Comparison of ENCODE assay signal across 16 mouse cellular contexts in genomic region chr9:21041308-21041707, GRCm38 (mm10). TPM values are rescaled to one million over a fixed set of nuclear protein-coding genes. Genes with fewer than 3 reads are reported as not detected.
A peak's percentile ranks its signal among the peaks of the same experiment; 100 is the strongest.
DNase-seq lines count a peak whose midpoint lies in the region; ATAC-seq and TF ChIP-seq lines count a peak whose summit lies in the region.
"Had no signal": no experiment of that assay in that cellular context is flagged by ENCODE, and none has a peak within 500 bp of the region (broad histone marks: within the 10 kb centered on the region; RNA-seq: fewer than 3 reads in every experiment).

No protein-coding gene starts in this region.

- no peaks in the 10 kb centered on the region for H3K9me3 ChIP-seq in embryonic facial prominence, embryonic 11.5 days (replicated peaks; ENCODE audit: control insufficient read depth, low read length)
- peaks cover 3% of the 10 kb centered on the region; the same call in 1 of the 2 replicates for H3K9me3 ChIP-seq in embryonic facial prominence, embryonic 10.5 days
- H3K9me3 ChIP-seq in G1E (replicated peaks): no peaks in the 10 kb centered on the region
- no peaks in the 10 kb centered on the region for H3K9me3 ChIP-seq in intestine, embryonic 15.5 days

- no peak overlapping the region for H3K4me3 ChIP-seq in embryonic facial prominence, embryonic 11.5 days (ENCODE audit: low read depth, low read length)
- no peak overlapping the region for H3K4me3 ChIP-seq in embryonic facial prominence, embryonic 10.5 days
- H3K4me3 ChIP-seq in G1E (ENCODE audit: low read depth, low read length): no peak overlapping the region
- H3K4me3 ChIP-seq in layer of hippocampus, adult 2 months: no peak overlapping the region
- H3K4me3 ChIP-seq in olfactory bulb, adult 2 months (ENCODE audit: insufficient read depth, low read depth, low read length): no peak overlapping the region
- no peak overlapping the region for H3K4me3 ChIP-seq in intestine, embryonic 15.5 days (replicated peaks)
- H3K4me3 ChIP-seq: gastrocnemius, adult 2 months had no signal

- no peak overlapping the region for H3K27ac ChIP-seq in embryonic facial prominence, embryonic 11.5 days (replicated peaks; ENCODE audit: low read depth, low read length)
- H3K27ac ChIP-seq in embryonic facial prominence, embryonic 10.5 days (replicated peaks): no peak overlapping the region
- peak overlapping the region; percentile 89 for H3K27ac ChIP-seq in layer of hippocampus, adult 2 months
- peak overlapping the region; percentile 76 for H3K27ac ChIP-seq in olfactory bulb, adult 2 months (ENCODE audit: insufficient read depth, low read depth, low read length)
- H3K27ac ChIP-seq in intestine, embryonic 15.5 days: no peak overlapping the region
- H3K27ac ChIP-seq: gastrocnemius, adult 2 months had no signal

- H3K36me3 ChIP-seq in embryonic facial prominence, embryonic 11.5 days (replicated peaks; ENCODE audit: control insufficient read depth, insufficient read depth, low read depth, low read length): no peaks in the 10 kb centered on the region
- no peaks in the 10 kb centered on the region for H3K36me3 ChIP-seq in embryonic facial prominence, embryonic 10.5 days (replicated peaks)
- no peaks in the 10 kb centered on the region for H3K36me3 ChIP-seq in G1E (replicated peaks)
- no peaks in the 10 kb centered on the region for H3K36me3 ChIP-seq in intestine, embryonic 15.5 days

- no peak for TF ChIP-seq POLR2A in olfactory bulb, adult 2 months (IDR thresholded peaks at IDR 0.05; ENCODE audit: insufficient read depth, low read depth, low read length)

- no peak for ATAC-seq in embryonic facial prominence, embryonic 11.5 days (replicated peaks; ENCODE audit: insufficient number of reproducible peaks, low FRiP score, low TSS enrichment, low read depth)
- peak; percentile 60 for ATAC-seq in G1E (ENCODE audit: extremely low read depth, insufficient number of reproducible peaks, low FRiP score, poor library complexity, severe bottlenecking)
- ATAC-seq in intestine, embryonic 15.5 days: no peak
- ATAC-seq: intestine, embryonic 16.5 days had no signal

- no peak overlapping the region for H3K4me2 ChIP-seq in embryonic facial prominence, embryonic 11.5 days (ENCODE audit: low read depth, low read length)
- H3K4me2 ChIP-seq in intestine, embryonic 15.5 days (replicated peaks): no peak overlapping the region

- TF ChIP-seq CTCF in G1E (IDR thresholded peaks at IDR 0.05; ENCODE audit: low read depth, low read length): no peak
- TF ChIP-seq CTCF in layer of hippocampus, adult 2 months (conservative IDR thresholded peaks at IDR 0.05): no peak
- no peak for TF ChIP-seq CTCF in olfactory bulb, adult 2 months (IDR thresholded peaks at IDR 0.05; ENCODE audit: insufficient read depth, low read depth, low read length)

- no peak for DNase-seq in embryonic facial prominence, embryonic 11.5 days (ENCODE audit: low spot score)
- no peak for DNase-seq in embryonic facial prominence, embryonic 10.5 days (ENCODE audit: low spot score)
- DNase-seq in G1E (ENCODE audit: low spot score): no peak
- peak; percentile 73 to 91 for DNase-seq in layer of hippocampus, adult 2 months (ENCODE audit: low spot score in 2 of 2)
- DNase-seq in cerebellum, postnatal 25 days: no peak
- DNase-seq in spleen, postnatal 4 days (ENCODE audit: low spot score in 2 of 2): no peak
- DNase-seq: cerebellum, postnatal 14 days; gastrocnemius, adult 2 months; lung, adult 18-20 months had no signal

- WGBS in embryonic facial prominence, embryonic 11.5 days: 39% methylated on average over 4 of the region's 4 CpGs
- WGBS in embryonic facial prominence, embryonic 10.5 days: 41% methylated on average over 4 of the region's 4 CpGs
- 21% methylated on average over 4 of the region's 4 CpGs for WGBS in olfactory bulb, adult 2 months
- 34% methylated on average over 4 of the region's 4 CpGs for WGBS in intestine, embryonic 15.5 days

- peaks cover 3% of the 10 kb centered on the region for H3K4me1 ChIP-seq in embryonic facial prominence, embryonic 11.5 days (ENCODE audit: control insufficient read depth, insufficient read depth, low read length)
- peaks cover 30% of the 10 kb centered on the region for H3K4me1 ChIP-seq in embryonic facial prominence, embryonic 10.5 days
- H3K4me1 ChIP-seq in G1E (ENCODE audit: insufficient read depth, low read depth, low read length): peaks cover 35% of the 10 kb centered on the region
- peaks cover 42% of the 10 kb centered on the region for H3K4me1 ChIP-seq in olfactory bulb, adult 2 months (ENCODE audit: control insufficient read depth, insufficient read depth, low read length)
- peaks cover 19% of the 10 kb centered on the region for H3K4me1 ChIP-seq in intestine, embryonic 15.5 days (replicated peaks)

- H3K9ac ChIP-seq in embryonic facial prominence, embryonic 11.5 days (replicated peaks; ENCODE audit: low read length): 0 out of 2 replicates have a peak overlapping the region, but pooled peaks have one; percentile 25
- no peak overlapping the region for H3K9ac ChIP-seq in intestine, embryonic 15.5 days

- peaks cover 37% of the 10 kb centered on the region for H3K27me3 ChIP-seq in embryonic facial prominence, embryonic 11.5 days (ENCODE audit: control insufficient read depth, insufficient read depth, low read length)
- peaks cover 55% of the 10 kb centered on the region for H3K27me3 ChIP-seq in embryonic facial prominence, embryonic 10.5 days (replicated peaks; ENCODE audit: low read depth, poor library complexity, severe bottlenecking)
- peaks cover 12% of the 10 kb centered on the region for H3K27me3 ChIP-seq in G1E (ENCODE audit: insufficient read depth, low read length)
- H3K27me3 ChIP-seq in intestine, embryonic 15.5 days (replicated peaks): peaks cover 29% of the 10 kb centered on the region

RNA-seq across cellular contexts. Expression of gene Icam5, which starts 9.4 kb away (rescaled TPM):
- not detected in 2 replicates for polyA plus RNA-seq in embryonic facial prominence, embryonic 11.5 days (2014; fragmentation: Nextera tagmentation; extraction: Ambion mirVana)
- not detected in 2 replicates for polyA plus RNA-seq in embryonic facial prominence, embryonic 10.5 days (2016; fragmentation: Nextera tagmentation; extraction: Ambion mirVana)
- total RNA-seq in G1E (2014; fragmentation: Nextera tagmentation): not detected in 2 replicates
- 0.33 and 0.99 TPM in 2 replicates for total RNA-seq in G1E (2017)
- 0.30 and 0.38 TPM in 2 replicates for polyA plus RNA-seq in G1E (2012)
- total RNA-seq in layer of hippocampus, adult 2 months (2021): 100 to 1,000 TPM; 363 to 382 TPM
- not detected in 2 replicates for polyA plus RNA-seq in olfactory bulb, adult 2 months (2012; ENCODE audit: insufficient read depth, insufficient read length, low replicate concordance, missing spikeins)
- 0.06 and 0.16 TPM in 2 replicates for polyA plus RNA-seq in intestine, embryonic 15.5 days (2015; fragmentation: Nextera tagmentation; extraction: Ambion mirVana)
- total RNA-seq: gastrocnemius, adult 2 months had no signal
- polyA plus RNA-seq: limb, embryonic 11.5 days; neural tube, embryonic 11.5 days had no signal

RNA-seq across cellular contexts. Expression of gene Icam4, which starts 12.1 kb away (rescaled TPM):
- polyA plus RNA-seq in embryonic facial prominence, embryonic 11.5 days (2014; fragmentation: Nextera tagmentation; extraction: Ambion mirVana): 5.6 and 6.1 TPM in 2 replicates
- 3.8 and 5.1 TPM in 2 replicates for polyA plus RNA-seq in embryonic facial prominence, embryonic 10.5 days (2016; fragmentation: Nextera tagmentation; extraction: Ambion mirVana)
- total RNA-seq in G1E (2014; fragmentation: Nextera tagmentation) (2.1 and 4.8 TPM in 2 replicates), G1E (2017) (8.2 and 10.6 TPM in 2 replicates)
- 8.3 and 11.2 TPM in 2 replicates for polyA plus RNA-seq in G1E (2012)
- under 1 TPM; 0.83 to 0.84 TPM for total RNA-seq in layer of hippocampus, adult 2 months (2021)
- polyA plus RNA-seq in olfactory bulb, adult 2 months (2012; ENCODE audit: insufficient read depth, insufficient read length, low replicate concordance, missing spikeins): not detected in 2 replicates
- 2.9 and 3.0 TPM in 2 replicates for polyA plus RNA-seq in intestine, embryonic 15.5 days (2015; fragmentation: Nextera tagmentation; extraction: Ambion mirVana)

RNA-seq across cellular contexts. Expression of gene Icam1, which starts 25.5 kb away (rescaled TPM):
- 4.5 and 5.8 TPM in 2 replicates for polyA plus RNA-seq in embryonic facial prominence, embryonic 11.5 days (2014; fragmentation: Nextera tagmentation; extraction: Ambion mirVana)
- 5.9 and 6.0 TPM in 2 replicates for polyA plus RNA-seq in embryonic facial prominence, embryonic 10.5 days (2016; fragmentation: Nextera tagmentation; extraction: Ambion mirVana)
- total RNA-seq in G1E (2014; fragmentation: Nextera tagmentation) (9.6 and 9.9 TPM in 2 replicates), G1E (2017) (15.7 and 17.1 TPM in 2 replicates)
- polyA plus RNA-seq in G1E (2012): 5.0 and 5.8 TPM in 2 replicates
- total RNA-seq in layer of hippocampus, adult 2 months (2021): 1 to 10 TPM; 2.6 to 2.8 TPM
- not detected in 2 replicates for polyA plus RNA-seq in olfactory bulb, adult 2 months (2012; ENCODE audit: insufficient read depth, insufficient read length, low replicate concordance, missing spikeins)
- 12.6 and 12.8 TPM in 2 replicates for polyA plus RNA-seq in intestine, embryonic 15.5 days (2015; fragmentation: Nextera tagmentation; extraction: Ambion mirVana)

RNA-seq across cellular contexts. Expression of gene Zglp1, which starts 25.6 kb away (rescaled TPM):
- 0.80 and 2.2 TPM in 2 replicates for polyA plus RNA-seq in embryonic facial prominence, embryonic 11.5 days (2014; fragmentation: Nextera tagmentation; extraction: Ambion mirVana)
- 0.70 and 1.8 TPM in 2 replicates for polyA plus RNA-seq in embryonic facial prominence, embryonic 10.5 days (2016; fragmentation: Nextera tagmentation; extraction: Ambion mirVana)
- not detected in 2 replicates for total RNA-seq in G1E (2014; fragmentation: Nextera tagmentation)
- not detected in 2 replicates for total RNA-seq in G1E (2017)
- polyA plus RNA-seq in G1E (2012): 4.0 and 4.5 TPM in 2 replicates
- total RNA-seq in layer of hippocampus, adult 2 months (2021): under 1 TPM in 1 of 2 experiments, not detected in 1; 0.71 TPM
- polyA plus RNA-seq in olfactory bulb, adult 2 months (2012; ENCODE audit: insufficient read depth, insufficient read length, low replicate concordance, missing spikeins): not detected in 2 replicates
- 1.0 and 1.1 TPM in 2 replicates for polyA plus RNA-seq in intestine, embryonic 15.5 days (2015; fragmentation: Nextera tagmentation; extraction: Ambion mirVana)
- total RNA-seq: gastrocnemius, adult 2 months had no signal
- polyA plus RNA-seq: heart, postnatal 0 days had no signal

RNA-seq across cellular contexts. Expression of gene Gm49373, which starts 31.6 kb away (rescaled TPM):
- polyA plus RNA-seq in embryonic facial prominence, embryonic 11.5 days (2014; fragmentation: Nextera tagmentation; extraction: Ambion mirVana): 0.36 and 0.58 TPM in 2 replicates
- 0.42 and 1.4 TPM in 2 replicates for polyA plus RNA-seq in embryonic facial prominence, embryonic 10.5 days (2016; fragmentation: Nextera tagmentation; extraction: Ambion mirVana)
- 0.98 and 2.2 TPM in 2 replicates for total RNA-seq in G1E (2014; fragmentation: Nextera tagmentation)
- 0.33 and 1.0 TPM in 2 replicates for total RNA-seq in G1E (2017)
- polyA plus RNA-seq in G1E (2012): 0.61 and 1.2 TPM in 2 replicates
- total RNA-seq in layer of hippocampus, adult 2 months (2021): 1 to 10 TPM in 1 of 2 experiments, under 1 TPM in 1; 0.74 to 2.7 TPM
- polyA plus RNA-seq in olfactory bulb, adult 2 months (2012; ENCODE audit: insufficient read depth, insufficient read length, low replicate concordance, missing spikeins): not detected in 2 replicates
- 0.40 and 0.59 TPM in 2 replicates for polyA plus RNA-seq in intestine, embryonic 15.5 days (2015; fragmentation: Nextera tagmentation; extraction: Ambion mirVana)
- total RNA-seq: megakaryocyte-erythroid progenitor cell, adult 5-6 weeks had no signal

Comparison
In these comparisons a context has a peak if more than half of its experiments do, and no peak if none do; other contexts are left out.
1. DNase-seq: peak in layer of hippocampus, adult 2 months (2 of 2); none in embryonic facial prominence, embryonic 11.5 days (single experiment), embryonic facial prominence, embryonic 10.5 days (single experiment), G1E (single experiment), cerebellum, postnatal 25 days (0 of 2) and spleen, postnatal 4 days (0 of 2).
2. H3K27ac ChIP-seq: peak in layer of hippocampus, adult 2 months (single experiment) and olfactory bulb, adult 2 months (single experiment); none in embryonic facial prominence, embryonic 11.5 days (single experiment), embryonic facial prominence, embryonic 10.5 days (single experiment) and intestine, embryonic 15.5 days (single experiment).